Mouse (Mus musculus) intestine, embryonic 14.5 days (tissue): ENCODE results near the gene Glud1. TPM values are rescaled to one million over a fixed set of nuclear protein-coding genes. Genes with fewer than 3 reads are reported as not detected.
"Not testable (repeated sequence)": the region's sequence is repeated elsewhere in the genome, so short reads cannot be mapped to it uniquely, and the experiment has no call there.

ENCODE experiments used
- ATAC-seq: fragments of 200-750 bp; cut with Nextera tagmentation; replicated peaks from 2 replicates; pipeline ENCODE4 v1.8.0; 2017; ENCODE audit warnings: low read depth, moderate number of reproducible peaks, moderate TSS enrichment, moderate library complexity; ENCODE audit not compliant: low FRiP score, low TSS enrichment
- DNase-seq: peaks from one replicate; pipeline ENCODE4 v3.0.0-alpha.2; 2018; ENCODE audit warnings: low spot score
- H3K27ac ChIP-seq: fragments of 300-500 bp; sonication (generic); 2 replicates; pipeline ENCODE4 v1.5.1; 2014; ENCODE audit warnings: low read depth, mild to moderate bottlenecking, control low read depth
- H3K27me3 ChIP-seq: fragments of 300-500 bp; sonication (generic); replicated peaks from 2 replicates; pipeline ENCODE4 v1.6.1; 2014; ENCODE audit warnings: low read length, control low read depth; ENCODE audit not compliant: control insufficient read depth, insufficient read depth
- H3K36me3 ChIP-seq: fragments of 300-500 bp; sonication (generic); 2 replicates; pipeline ENCODE4 v1.6.1; 2014; ENCODE audit warnings: low read length, control low read depth; ENCODE audit not compliant: control insufficient read depth, insufficient read depth
- H3K4me1 ChIP-seq: fragments of 300-500 bp; sonication (generic); replicated peaks from 2 replicates; pipeline ENCODE4 v1.6.1; 2014; ENCODE audit warnings: low read length, control low read depth, mixed read lengths; ENCODE audit not compliant: control insufficient read depth, insufficient read depth
- H3K4me2 ChIP-seq: fragments of 300-500 bp; sonication (generic); 2 replicates; pipeline ENCODE4 v1.6.1; 2014; ENCODE audit warnings: low read length
- H3K4me3 ChIP-seq: fragments of 300-500 bp; sonication (generic); 2 replicates; pipeline ENCODE4 v1.5.1; 2014; ENCODE audit warnings: low read depth, low read length, control low read depth, mixed read lengths
- H3K9ac ChIP-seq: fragments of 300-500 bp; sonication (generic); 2 replicates; pipeline ENCODE4 v1.6.1; 2014; ENCODE audit warnings: mild to moderate bottlenecking, low read length
- H3K9me3 ChIP-seq: fragments of 300-500 bp; sonication (generic); 2 replicates; pipeline ENCODE4 v1.6.1; 2016; ENCODE audit warnings: low read length, control low read depth; ENCODE audit not compliant: control insufficient read depth
- WGBS: fragments of 180-500 bp; shearing (Covaris S2); extraction: QIAGEN DNeasy Blood & Tissue Kit; methylation state at CpG from one replicate; pipeline ENCODE4 v1.1.7; 2014; 5-methylcytosine and 5-hydroxymethylcytosine counted together
- polyA plus RNA-seq: library from polyadenylated mRNA; unstranded; fragments of >200 nt; fragmentation: Nextera tagmentation; extraction: Ambion mirVana; gene quantifications from 2 replicates; pipeline ENCODE4 v1.2.1, GENCODE M21; 2014

Gene Glud1
- polyA plus RNA-seq, 1 experiment from 2014 or later: 104 TPM

GRCm38 (mm10) chr14:34314383-34314782, 3.9 kb downstream of the Glud1 start:
- H3K36me3 ChIP-seq, DNase-seq, H3K9me3 ChIP-seq, H3K27me3 ChIP-seq, H3K27ac ChIP-seq, H3K4me2 ChIP-seq, H3K4me3 ChIP-seq, ATAC-seq, H3K9ac ChIP-seq: not testable (repeated sequence)
- H3K4me1 ChIP-seq: peaks cover 21% of the 10 kb centered on the region; the same call in 1 of the 2 replicates
- 80% methylated on average over 8 of the region's 8 CpGs for WGBS

DNA sequence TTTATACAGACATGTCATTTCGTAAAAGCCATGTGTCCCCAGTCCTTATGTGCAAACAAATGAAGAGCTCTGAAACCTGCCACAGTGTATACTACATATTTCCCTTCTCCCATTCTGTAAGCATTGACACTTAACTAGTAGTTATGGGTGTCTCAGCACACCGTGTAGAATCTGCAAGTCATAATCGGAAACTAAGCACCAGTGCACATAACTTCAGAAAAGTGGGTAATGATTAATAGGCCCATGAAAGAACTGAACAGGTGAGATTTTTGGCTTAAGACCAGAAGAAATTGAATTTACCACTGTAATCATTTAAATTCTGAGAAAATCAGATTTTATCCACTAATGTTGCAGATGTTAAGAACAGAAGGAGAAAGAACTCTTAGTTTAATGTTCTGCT, 4.3 kb downstream of the Glud1 start:
- H3K9ac ChIP-seq: no peak overlapping the region
- no peak overlapping the region for H3K4me2 ChIP-seq
- H3K4me1 ChIP-seq: peaks cover 21% of the 10 kb centered on the region; the same call in 1 of the 2 replicates
- H3K4me3 ChIP-seq: no peak overlapping the region
- no peaks in the 10 kb centered on the region for H3K27me3 ChIP-seq
- ATAC-seq: no peak
- WGBS: 54% methylated on average over 3 of the region's 3 CpGs
- H3K9me3 ChIP-seq: no peaks in the 10 kb centered on the region
- H3K27ac ChIP-seq: no peak overlapping the region
- peaks cover 13% of the 10 kb centered on the region; the same call in 1 of the 2 replicates for H3K36me3 ChIP-seq
- no peak for DNase-seq

DNA sequence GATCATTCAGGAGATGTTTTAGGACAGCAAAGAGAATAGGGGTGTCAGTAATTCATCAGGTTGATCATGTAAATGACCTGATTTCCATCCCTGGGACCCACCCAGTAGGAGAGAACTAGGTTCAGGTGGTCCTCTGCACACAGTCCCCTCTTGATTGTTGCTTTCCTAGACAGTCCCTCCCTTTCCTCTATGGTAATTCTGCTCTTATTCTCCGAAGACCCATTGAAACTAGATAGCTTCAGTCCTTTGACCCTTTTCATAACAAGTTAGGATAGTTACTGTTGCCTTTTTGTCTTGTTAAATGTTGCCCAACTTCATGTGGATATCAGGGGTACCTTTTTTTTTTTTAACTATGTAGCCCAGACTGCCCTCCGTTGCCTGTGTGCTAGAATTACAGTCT, 5.8 kb downstream of the Glud1 start:
- H3K4me3 ChIP-seq: no peak overlapping the region
- H3K36me3 ChIP-seq: peaks cover 27% of the 10 kb centered on the region; the same call in 1 of the 2 replicates
- no peak for ATAC-seq
- WGBS: 94% methylated on average over 2 of the region's 2 CpGs
- no peaks in the 10 kb centered on the region for H3K27me3 ChIP-seq
- H3K27ac ChIP-seq: no peak overlapping the region
- no peak overlapping the region for H3K4me2 ChIP-seq
- no peak overlapping the region for H3K9ac ChIP-seq
- no peaks in the 10 kb centered on the region for H3K9me3 ChIP-seq
- DNase-seq: no peak
- H3K4me1 ChIP-seq: peaks cover 21% of the 10 kb centered on the region; the same call in 1 of the 2 replicates

GRCm38 (mm10) chr14:34317431-34317830, 6.9 kb downstream of the Glud1 start:
- 77% methylated on average over 3 of the region's 3 CpGs for WGBS
- Histone ChIP-seq H3K27me3 (no peaks in the 10 kb centered on the region), H3K9me3 (no peaks in the 10 kb centered on the region), H3K9ac (no peak overlapping the region), H3K27ac (no peak overlapping the region), H3K36me3 (peaks cover 32% of the 10 kb centered on the region), H3K4me2 (no peak overlapping the region), H3K4me1 (peaks cover 15% of the 10 kb centered on the region; the same call in 1 of the 2 replicates), H3K4me3 (no peak overlapping the region)
- no peak for ATAC-seq
- DNase-seq: no peak

- H3K4me3 ChIP-seq: no peak overlapping the region
- ATAC-seq (no peak), DNase-seq (no peak)
- peaks cover 10% of the 10 kb centered on the region; the same call in 1 of the 2 replicates for H3K4me1 ChIP-seq
- no peak overlapping the region for H3K4me2 ChIP-seq
- H3K9me3 ChIP-seq: no peaks in the 10 kb centered on the region
- H3K36me3 ChIP-seq: peaks cover 37% of the 10 kb centered on the region
- no peak overlapping the region for H3K9ac ChIP-seq
- H3K27ac ChIP-seq: no peak overlapping the region
- no peaks in the 10 kb centered on the region for H3K27me3 ChIP-seq
These were observed 7.6 kb downstream of the Glud1 start for GRCm38 (mm10) chr14:34318113-34318512.

DNA sequence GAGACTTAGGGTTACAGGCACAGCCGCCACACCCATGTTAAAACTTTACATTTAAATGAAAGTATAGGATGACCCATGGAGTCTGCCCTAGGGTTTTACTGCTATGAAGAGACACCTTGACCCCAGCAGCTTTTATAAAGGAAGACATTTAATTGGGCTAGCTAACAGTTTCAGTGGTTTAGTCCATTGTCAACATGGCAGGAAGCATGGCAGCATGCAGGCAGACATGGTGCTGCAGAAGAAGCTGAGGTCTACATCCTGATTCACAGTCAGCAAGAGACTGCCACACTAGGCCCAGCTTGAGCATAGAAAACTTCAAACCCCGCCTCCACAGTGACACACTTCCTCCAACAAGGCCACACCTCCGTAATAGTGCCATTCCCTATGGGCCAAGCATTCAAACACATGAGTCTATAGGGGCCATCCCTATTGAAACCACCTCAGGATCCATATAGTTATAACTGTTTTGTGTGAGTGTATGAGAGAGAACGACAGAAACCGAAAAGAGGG, 13.1 kb downstream of the Glud1 start:
- no peaks in the 10 kb centered on the region for H3K27me3 ChIP-seq
- DNase-seq (no peak), ATAC-seq (no peak)
- no peak overlapping the region for H3K4me2 ChIP-seq
- no peak overlapping the region for H3K4me3 ChIP-seq
- no peak overlapping the region for H3K27ac ChIP-seq
- H3K9me3 ChIP-seq: no peaks in the 10 kb centered on the region
- H3K9ac ChIP-seq: no peak overlapping the region
- H3K36me3 ChIP-seq: peaks cover 82% of the 10 kb centered on the region
- 90% methylated on average over 5 of the region's 5 CpGs for WGBS
- no peaks in the 10 kb centered on the region for H3K4me1 ChIP-seq

GRCm38 (mm10) chr14:34326606-34327005, 16.1 kb downstream of the Glud1 start:
- DNase-seq (no peak), ATAC-seq (no peak)
- Histone ChIP-seq H3K4me3 (no peak overlapping the region), H3K9me3 (no peaks in the 10 kb centered on the region), H3K9ac (no peak overlapping the region), H3K4me1 (no peaks in the 10 kb centered on the region), H3K27ac (no peak overlapping the region), H3K4me2 (no peak overlapping the region), H3K36me3 (peaks cover 85% of the 10 kb centered on the region), H3K27me3 (no peaks in the 10 kb centered on the region)
- 91% methylated on average over 3 of the region's 3 CpGs for WGBS

GRCm38 (mm10) chr14:34327618-34328017, 17.1 kb downstream of the Glud1 start:
- H3K36me3 ChIP-seq: peaks cover 93% of the 10 kb centered on the region
- H3K4me1 ChIP-seq: no peaks in the 10 kb centered on the region
- no peak for ATAC-seq
- no peak overlapping the region for H3K4me2 ChIP-seq
- no peak for DNase-seq
- no peak overlapping the region for H3K27ac ChIP-seq
- no peaks in the 10 kb centered on the region for H3K27me3 ChIP-seq
- H3K4me3 ChIP-seq: no peak overlapping the region
- H3K9ac ChIP-seq: no peak overlapping the region
- no peaks in the 10 kb centered on the region for H3K9me3 ChIP-seq
- WGBS: 84% methylated on average over 1 of the region's 1 CpGs

- no peaks in the 10 kb centered on the region for H3K27me3 ChIP-seq
- no peaks in the 10 kb centered on the region for H3K4me1 ChIP-seq
- 93% methylated on average over 9 of the region's 9 CpGs for whole genome bisulfite sequencing
- ATAC-seq (no peak), DNase-seq (no peak)
- no peak overlapping the region for H3K4me2 ChIP-seq
- peaks cover 97% of the 10 kb centered on the region for H3K36me3 ChIP-seq
- no peak overlapping the region for H3K9ac ChIP-seq
- no peak overlapping the region for H3K4me3 ChIP-seq
- no peaks in the 10 kb centered on the region for H3K9me3 ChIP-seq
- H3K27ac ChIP-seq: no peak overlapping the region
These were observed 20.2 kb downstream of the Glud1 start for GRCm38 (mm10) chr14:34330657-34331158.
